ENCODE assay signal across 11 mouse cellular contexts in the genomic region with DNA sequence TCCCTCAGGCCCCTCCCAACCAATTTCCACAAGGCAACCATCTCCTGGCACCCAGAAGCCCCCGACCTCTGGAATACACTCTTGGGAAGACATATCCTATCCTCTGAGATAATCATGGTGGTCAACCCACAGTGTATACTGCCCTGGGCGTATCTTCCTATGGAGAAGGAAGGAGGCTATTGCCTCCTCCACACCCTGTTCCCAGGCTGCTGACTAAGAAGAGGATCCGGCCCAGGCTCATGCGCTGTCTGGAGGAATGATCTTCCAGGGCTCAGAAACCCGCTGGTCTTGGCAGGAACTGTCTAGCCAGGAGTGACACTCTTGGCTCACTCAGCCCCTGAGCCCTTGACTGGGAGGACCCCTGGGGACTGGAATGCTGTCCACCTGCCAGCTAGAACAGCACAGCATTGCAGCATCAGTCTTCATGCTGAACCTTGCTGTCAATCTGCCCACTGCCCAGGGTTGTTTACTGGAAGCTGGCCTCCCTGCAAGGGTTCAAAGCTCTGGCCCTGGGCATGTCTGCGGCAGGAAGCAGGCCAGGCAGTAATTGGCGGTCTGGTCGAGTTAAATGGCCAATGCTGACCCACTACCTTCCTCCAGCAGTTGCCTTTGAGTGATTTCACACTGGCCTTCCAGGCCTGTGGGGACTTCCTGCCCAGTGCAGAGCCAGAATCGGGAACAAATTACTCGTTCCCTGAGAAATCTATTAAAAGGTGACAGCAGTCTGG. TPM values are rescaled to one million over a fixed set of nuclear protein-coding genes. Genes with fewer than 3 reads are reported as not detected.
DNase-seq lines count a peak whose midpoint lies in the region; ATAC-seq and TF ChIP-seq lines count a peak whose summit lies in the region.
"Had no signal": no experiment of that assay in that cellular context is flagged by ENCODE, and none has a peak within 500 bp of the region (broad histone marks: within the 10 kb centered on the region; RNA-seq: fewer than 3 reads in every experiment).

No protein-coding gene starts in this region.

- H3K4me1 ChIP-seq in heart, embryonic 11.5 days (ENCODE audit: control insufficient read depth, insufficient read depth, low read length), result no peaks in the 10 kb centered on the region
- peaks cover 11% of the 10 kb centered on the region for H3K4me1 ChIP-seq in cerebellum, adult 2 months (ENCODE audit: control insufficient read depth, insufficient read depth, low read length)
- H3K4me1 ChIP-seq: stomach, embryonic 15.5 days had no signal

- H3K4me2 ChIP-seq in heart, embryonic 11.5 days, result no peak overlapping the region
- H3K4me2 ChIP-seq: forebrain, embryonic 15.5 days; stomach, embryonic 15.5 days had no signal

- H3K36me3 ChIP-seq in heart, embryonic 11.5 days (ENCODE audit: control insufficient read depth, insufficient read depth, low read length), result no peaks in the 10 kb centered on the region
- H3K36me3 ChIP-seq: forebrain, embryonic 15.5 days; stomach, embryonic 15.5 days had no signal

- TF ChIP-seq POLR2A in cerebellum, adult 2 months (IDR thresholded peaks at IDR 0.05; ENCODE audit: borderline replicate concordance, insufficient read depth, low read length), result no peak

- whole genome bisulfite sequencing in heart, embryonic 11.5 days (ENCODE audit: insufficient replicate concordance), result 63% methylated on average over 10 of the region's 10 CpGs
- 22% methylated on average over 10 of the region's 10 CpGs for whole genome bisulfite sequencing in cerebellum, adult 2 months

- no peak overlapping the region for H3K4me3 ChIP-seq in heart, embryonic 11.5 days (ENCODE audit: low read depth, low read length)
- H3K4me3 ChIP-seq in cerebellum, adult 2 months (replicated peaks; ENCODE audit: insufficient read depth, low read depth, low read length), result no peak overlapping the region
- H3K4me3 ChIP-seq: forebrain, embryonic 15.5 days; stomach, embryonic 15.5 days had no signal

- no peak for TF ChIP-seq CTCF in cerebellum, adult 2 months (IDR thresholded peaks at IDR 0.05; ENCODE audit: borderline replicate concordance, insufficient read depth, low read depth, low read length)

- intact Hi-C loops in heart, postnatal 36 days (cut with DNase I), result no loop called here

- no peaks in the 10 kb centered on the region for H3K9me3 ChIP-seq in heart, embryonic 11.5 days (replicated peaks; ENCODE audit: control insufficient read depth, low read length)
- H3K9me3 ChIP-seq: forebrain, embryonic 15.5 days; stomach, embryonic 15.5 days had no signal

- ATAC-seq in heart, embryonic 11.5 days (replicated peaks; ENCODE audit: insufficient number of reproducible peaks, low FRiP score, low TSS enrichment), result no peak
- ATAC-seq: forebrain, embryonic 15.5 days had no signal

- no peaks in the 10 kb centered on the region for H3K27me3 ChIP-seq in heart, embryonic 11.5 days (ENCODE audit: control insufficient read depth, insufficient read depth, low read length)
- H3K27me3 ChIP-seq in cerebellum, adult 2 months (ENCODE audit: control insufficient read depth, insufficient read depth, low read length), result no peaks in the 10 kb centered on the region
- H3K27me3 ChIP-seq: forebrain, embryonic 15.5 days; stomach, embryonic 15.5 days had no signal

- H3K27ac ChIP-seq in heart, embryonic 11.5 days (ENCODE audit: low read depth, low read length), result no peak overlapping the region
- no peak overlapping the region for H3K27ac ChIP-seq in cerebellum, adult 2 months (ENCODE audit: insufficient read depth, low read length)
- H3K27ac ChIP-seq: forebrain, embryonic 15.5 days; stomach, embryonic 15.5 days had no signal

- peak; percentile 16 to 33 for DNase-seq in heart, adult 9 months (ENCODE audit: low spot score in 2 of 2)
- DNase-seq in Muller cell, postnatal 12 days (ENCODE audit: inconsistent ontology term), result peak; percentile 93
- peak; percentile 53 to 74 for DNase-seq in cerebellum, adult 2 months
- DNase-seq in heart, postnatal 36 days, result peak; percentile 23 to 31
- DNase-seq in thymus, adult 18-20 months, result no peak
- no peak for DNase-seq in kidney, adult 11 months
- no peak for DNase-seq in embryo, embryonic 11 days
- DNase-seq: lung, postnatal 36 days had no signal

- H3K9ac ChIP-seq in heart, embryonic 11.5 days (ENCODE audit: low read depth, low read length), result no peak overlapping the region
- H3K9ac ChIP-seq: forebrain, embryonic 15.5 days; stomach, embryonic 15.5 days had no signal

RNA-seq across cellular contexts. Expression of a gene that starts 8.8 kb away (rescaled TPM):
- 254 and 263 TPM in 2 replicates for polyA plus RNA-seq in heart, embryonic 11.5 days (2014; fragmentation: Nextera tagmentation; extraction: Ambion mirVana)
- 294 and 310 TPM in 2 replicates for polyA plus RNA-seq in cerebellum, adult 2 months (2012; rRNA removed)
- 100 to 1,000 TPM; 262 to 263 TPM for total RNA-seq in heart, postnatal 36 days (2021)

Comparison
In these comparisons a context has a peak if more than half of its experiments do, and no peak if none do; other contexts are left out.
1. DNase-seq: peak in heart, adult 9 months (2 of 2), Muller cell, postnatal 12 days (single experiment), cerebellum, adult 2 months (2 of 2) and heart, postnatal 36 days (2 of 2); none in thymus, adult 18-20 months (0 of 2), kidney, adult 11 months (single experiment) and embryo, embryonic 11 days (single experiment).